Mouse (Mus musculus) testis, postnatal 10 days (tissue): Measurements from ENCODE around the gene Mxra7.

ENCODE experiments used
- DNase-seq: peaks from one replicate; pipeline ENCODE4 v3.0.0; 2021; ENCODE audit warnings: low spot score

Gene Mxra7

GRCm38 (mm10) chr11:116819932-116820593 is 7.8 kb downstream of the Mxra7 start:
- DNase-seq: no peak

- DNase-seq: no peak
Observed at GRCm38 (mm10) chr11:116818722-116819121, 9.1 kb downstream of the Mxra7 start.

- DNase-seq: no peak
Observed at GRCm38 (mm10) chr11:116817567-116817966, 10.3 kb downstream of the Mxra7 start.

- DNase-seq: no peak
Observed at GRCm38 (mm10) chr11:116816769-116817168, 11.1 kb downstream of the Mxra7 start.

GRCm38 (mm10) chr11:116814884-116815415 is 12.9 kb downstream of the Mxra7 start:
- no peak for DNase-seq

GRCm38 (mm10) chr11:116814076-116814883 is 13.6 kb downstream of the Mxra7 start:
- peak; percentile 73 for DNase-seq

GRCm38 (mm10) chr11:116813610-116814009 is 14.2 kb downstream of the Mxra7 start:
- no peak for DNase-seq

GRCm38 (mm10) chr11:116812793-116813529 is 14.9 kb downstream of the Mxra7 start:
- peak; percentile 76 for DNase-seq

- peak; percentile 78 for DNase-seq
Observed at GRCm38 (mm10) chr11:116810983-116811901, 16.6 kb downstream of the Mxra7 start.

- no peak for DNase-seq
Observed at GRCm38 (mm10) chr11:116810528-116810927, 17.3 kb downstream of the Mxra7 start.

- DNase-seq: no peak
Observed at GRCm38 (mm10) chr11:116809520-116809919, 18.3 kb downstream of the Mxra7 start.

GRCm38 (mm10) chr11:116808811-116809395 is 18.9 kb downstream of the Mxra7 start:
- DNase-seq: peak; percentile 62

- DNase-seq: peak; percentile 91
Observed at GRCm38 (mm10) chr11:116807938-116808606, 19.8 kb downstream of the Mxra7 start.

GRCm38 (mm10) chr11:116807526-116807925 is 20.3 kb downstream of the Mxra7 start:
- DNase-seq: no peak

- DNase-seq: no peak
Observed at GRCm38 (mm10) chr11:116807116-116807515, 20.7 kb downstream of the Mxra7 start.

GRCm38 (mm10) chr11:116806136-116807071 is 21.4 kb downstream of the Mxra7 start:
- DNase-seq: no peak

- no peak for DNase-seq
Observed at GRCm38 (mm10) chr11:116802709-116803108, 25.1 kb downstream of the Mxra7 start.

- no peak for DNase-seq
Observed at GRCm38 (mm10) chr11:116801106-116801505, 26.7 kb downstream of the Mxra7 start.

- DNase-seq: no peak
Observed at GRCm38 (mm10) chr11:116799364-116799763, 28.5 kb downstream of the Mxra7 start.
